Mouse (Mus musculus) liver, postnatal 0 days (tissue): ENCODE measurements around the gene Apob.

Experiments
- CTCF ChIP-seq: sonication (generic); IDR thresholded peaks from 2 replicates; pipeline ENCODE4 v1.5.1; 2016; ENCODE audit warnings: antibody characterized with exemption, low read depth
- EP300 ChIP-seq: IDR thresholded peaks from 2 replicates; pipeline ENCODE4 v1.6.1; 2016; ENCODE audit warnings: antibody characterized with exemption, low read depth, mild to moderate bottlenecking

DNA sequence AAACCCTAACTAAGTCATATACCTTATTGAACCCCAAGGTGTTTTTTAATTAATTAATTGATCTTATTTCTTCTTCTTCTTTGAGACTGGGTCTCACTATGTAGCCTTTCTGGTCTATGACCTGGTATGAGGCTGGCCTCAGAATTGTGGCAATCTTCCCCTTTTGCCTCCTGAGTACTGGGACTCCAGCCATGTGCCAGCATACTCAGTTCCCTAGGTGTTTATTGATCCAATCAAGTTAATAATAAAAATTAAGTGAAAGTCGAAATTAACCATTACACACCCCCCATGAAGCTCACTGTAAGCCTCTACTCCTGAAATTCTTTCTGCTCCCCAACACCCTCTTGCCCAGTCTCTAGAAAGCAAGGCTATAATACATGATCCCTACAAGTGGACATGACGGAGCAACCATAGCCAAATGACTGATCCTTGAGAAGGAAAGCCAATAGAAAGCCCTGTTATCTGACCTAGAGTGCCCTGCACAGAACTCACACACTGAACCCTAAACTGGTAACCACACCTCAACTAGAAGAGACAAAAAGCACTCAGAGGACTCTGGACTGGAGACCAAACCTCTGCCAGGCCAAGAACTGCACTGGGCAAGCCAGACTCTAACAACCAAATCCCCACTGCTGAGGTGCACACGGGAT, 60.8 kb downstream of the Apob start:
- no peak for TF ChIP-seq CTCF
- TF ChIP-seq EP300, result no peak
